Mouse (Mus musculus) mature B cell (primary cell): ENCODE data around the gene Ece2.
"Not testable (repeated sequence)": the region's sequence is repeated elsewhere in the genome, so short reads cannot be mapped to it uniquely, and the experiment has no call there.

Source experiments
- in situ Hi-C: fragments of 300-500 bp; cut with MboI; formaldehyde crosslinking; loops from 2 replicates; pipeline ENCODE4 v1.14.3; 2019

Ece2 gene

GRCm38 (mm10) chr16:20621991-20622685 lies 7.5 kb upstream of the Ece2 start:
- in situ Hi-C loops: no loop called here

GRCm38 (mm10) chr16:20623211-20623610 lies 6.4 kb upstream of the Ece2 start:
- in situ Hi-C loops: no loop called here

GRCm38 (mm10) chr16:20628871-20629391 lies 697 bp upstream of the Ece2 start:
- in situ Hi-C loops: no loop called here

GRCm38 (mm10) chr16:20637410-20637809 lies 7.8 kb downstream of the Ece2 start:
- in situ Hi-C loops: no loop called here

DNA sequence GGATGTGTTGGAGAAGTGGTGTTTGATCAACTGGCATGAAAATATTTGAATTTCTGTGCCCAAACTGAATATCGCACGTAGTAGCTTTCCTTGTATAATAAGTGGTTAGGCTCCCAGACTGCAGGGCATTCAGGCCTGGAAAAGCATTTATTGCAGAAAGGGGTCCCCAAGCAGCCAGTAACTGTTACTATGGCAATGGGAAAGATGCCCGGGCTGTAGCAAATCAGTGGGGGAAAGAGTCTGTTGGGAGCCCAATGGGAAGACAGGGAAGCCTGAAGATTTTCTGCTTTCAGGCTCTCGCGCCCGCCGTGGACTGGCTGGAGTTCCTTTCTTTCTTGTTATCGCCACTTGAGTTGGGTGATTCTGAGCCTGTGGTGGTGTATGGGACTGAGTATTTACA lies 8.7 kb downstream of the Ece2 start:
- in situ Hi-C loops: no loop called here

- in situ Hi-C loops: loop anchor here (10.0 kb wide), 1 partner anchor 147 kb away; the partner anchor contains the start of gene Eif2b5
These were observed 12.5 kb downstream of the Ece2 start for GRCm38 (mm10) chr16:20642161-20642560.

DNA sequence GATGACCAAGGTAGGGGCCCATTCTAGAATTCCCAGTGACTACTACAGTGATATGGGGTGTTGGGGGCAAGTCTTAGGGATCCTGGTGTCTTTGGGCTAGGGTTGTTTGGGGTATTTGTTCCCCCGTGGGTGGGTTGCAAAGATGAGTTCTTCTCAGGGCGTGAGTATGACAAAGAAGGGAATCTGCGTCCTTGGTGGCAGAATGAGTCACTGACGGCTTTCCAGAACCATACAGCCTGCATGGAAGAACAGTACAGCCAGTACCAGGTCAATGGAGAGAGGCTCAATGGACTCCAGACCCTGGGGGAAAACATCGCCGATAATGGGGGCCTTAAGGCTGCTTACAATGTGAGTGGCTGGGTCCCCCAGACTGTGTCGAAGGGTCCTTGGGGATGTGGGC lies 14.3 kb downstream of the Ece2 start:
- in situ Hi-C loops: loop anchor here (10.0 kb wide), 1 partner anchor 149 kb away; the partner anchor contains the start of gene Eif2b5

GRCm38 (mm10) chr16:20651076-20651946 lies 21.7 kb downstream of the Ece2 start, which contains the start of gene Psmd2:
Gene Psmd2 (plus strand): TSS chr16:20651652.
- in situ Hi-C loops: no loop called here

DNA sequence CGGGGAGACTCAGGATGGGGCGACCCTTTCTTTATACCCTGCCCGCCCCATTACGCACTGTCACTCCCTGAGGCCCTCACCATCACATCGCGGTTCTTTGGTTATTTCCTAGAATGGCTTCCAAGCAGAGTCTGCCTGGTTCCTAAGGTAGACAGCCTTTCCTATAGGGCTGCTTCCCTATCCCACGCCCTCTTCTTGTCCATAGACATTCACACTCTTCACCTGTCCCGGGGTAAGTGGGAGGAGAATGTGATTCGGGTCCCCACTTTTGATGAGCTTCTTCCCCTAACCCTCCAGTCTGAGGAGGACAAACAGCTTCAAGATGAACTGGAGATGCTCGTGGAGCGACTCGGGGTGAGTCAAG lies 22.3 kb downstream of the Ece2 start:
- in situ Hi-C loops: no loop called here

- in situ Hi-C loops: no loop called here
These were observed 23.7 kb downstream of the Ece2 start for GRCm38 (mm10) chr16:20653315-20653714.

DNA sequence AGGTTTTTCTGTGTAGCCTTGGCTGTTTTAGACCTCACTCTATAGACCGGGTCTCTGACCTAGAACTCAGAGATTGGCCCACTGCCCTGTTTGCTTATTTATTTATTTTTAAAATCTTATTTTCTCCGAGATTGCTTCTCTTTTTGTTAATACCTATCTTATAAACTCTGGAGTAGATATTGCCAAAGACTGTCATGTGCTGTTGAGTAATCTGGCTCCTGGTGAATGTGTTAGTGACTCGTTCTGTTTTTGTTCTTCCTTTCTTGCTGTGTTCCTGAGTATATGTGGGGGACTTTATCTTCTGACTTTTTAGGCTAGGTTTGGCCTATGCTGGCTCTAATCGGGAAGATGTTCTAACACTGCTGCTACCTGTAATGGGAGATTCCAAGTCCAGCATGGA lies 28.0 kb downstream of the Ece2 start:
- in situ Hi-C loops: no loop called here

DNA sequence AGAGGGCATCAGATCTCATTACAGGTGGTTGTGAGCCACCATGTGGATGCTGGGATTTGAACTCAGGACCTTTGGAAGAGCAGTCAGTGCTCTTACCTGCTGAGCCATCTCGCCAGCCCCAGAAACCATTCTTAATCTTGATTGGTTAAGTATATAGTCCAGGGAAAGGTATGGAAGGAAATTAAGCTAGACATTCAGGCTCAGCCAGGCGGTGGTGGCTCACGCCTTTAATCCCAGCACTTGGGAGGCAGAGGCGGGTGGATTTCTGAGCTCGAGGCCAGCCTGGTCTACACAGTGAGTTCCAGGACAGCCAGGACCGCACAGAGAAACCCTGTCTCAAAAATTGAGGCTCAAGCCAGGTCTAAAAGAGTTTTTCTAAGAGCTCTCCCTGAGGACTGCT lies 38.4 kb downstream of the Ece2 start, which contains the start of gene Eif4g1:
Eif4g1 (plus strand) TSS at position 301 of the 400 bp plus-strand sequence.
- in situ Hi-C loops: not testable (repeated sequence)

DNA sequence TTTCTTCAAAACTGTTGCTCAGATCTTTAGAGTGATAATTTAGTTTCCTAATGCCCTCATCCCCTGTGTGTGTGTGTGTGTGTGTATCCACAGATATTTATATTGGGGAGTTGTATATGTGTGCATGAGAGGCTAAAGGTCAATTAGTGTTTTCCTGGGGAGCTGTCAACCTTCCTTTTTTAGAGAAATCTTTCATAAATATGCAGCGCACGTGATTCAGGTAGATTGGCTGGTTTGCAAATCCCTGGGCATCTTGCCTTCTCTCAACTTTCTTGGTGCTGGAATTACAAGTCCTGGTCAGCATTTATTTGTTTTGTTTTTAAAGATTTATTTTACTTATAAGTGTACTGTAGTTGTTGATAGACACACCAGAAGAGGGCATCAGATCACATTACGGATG lies 40.7 kb downstream of the Ece2 start:
- in situ Hi-C loops: no loop called here

DNA sequence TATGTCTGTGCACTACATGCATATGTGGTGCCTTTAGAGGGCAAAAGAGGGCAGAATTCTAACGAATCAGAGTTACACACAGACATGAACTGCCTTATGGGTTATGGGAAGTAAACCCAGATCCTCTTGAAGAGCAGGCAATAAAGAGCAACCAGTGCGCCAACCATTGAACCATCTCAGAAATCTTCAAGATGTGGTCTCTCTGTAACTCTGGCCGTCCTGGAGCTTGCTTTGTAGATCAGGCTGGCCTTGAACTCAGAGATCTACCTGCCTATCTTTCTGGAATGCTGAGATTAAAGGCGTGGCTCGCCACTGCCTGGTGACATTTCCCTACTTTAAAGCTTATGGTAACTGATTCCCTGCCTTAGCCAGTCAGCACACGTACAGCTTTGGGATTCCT lies 42.3 kb downstream of the Ece2 start:
- in situ Hi-C loops: no loop called here

GRCm38 (mm10) chr16:20672500-20672902 lies 42.9 kb downstream of the Ece2 start:
- in situ Hi-C loops: no loop called here

- in situ Hi-C loops: no loop called here
These were observed 43.5 kb downstream of the Ece2 start for GRCm38 (mm10) chr16:20672965-20673705.

DNA sequence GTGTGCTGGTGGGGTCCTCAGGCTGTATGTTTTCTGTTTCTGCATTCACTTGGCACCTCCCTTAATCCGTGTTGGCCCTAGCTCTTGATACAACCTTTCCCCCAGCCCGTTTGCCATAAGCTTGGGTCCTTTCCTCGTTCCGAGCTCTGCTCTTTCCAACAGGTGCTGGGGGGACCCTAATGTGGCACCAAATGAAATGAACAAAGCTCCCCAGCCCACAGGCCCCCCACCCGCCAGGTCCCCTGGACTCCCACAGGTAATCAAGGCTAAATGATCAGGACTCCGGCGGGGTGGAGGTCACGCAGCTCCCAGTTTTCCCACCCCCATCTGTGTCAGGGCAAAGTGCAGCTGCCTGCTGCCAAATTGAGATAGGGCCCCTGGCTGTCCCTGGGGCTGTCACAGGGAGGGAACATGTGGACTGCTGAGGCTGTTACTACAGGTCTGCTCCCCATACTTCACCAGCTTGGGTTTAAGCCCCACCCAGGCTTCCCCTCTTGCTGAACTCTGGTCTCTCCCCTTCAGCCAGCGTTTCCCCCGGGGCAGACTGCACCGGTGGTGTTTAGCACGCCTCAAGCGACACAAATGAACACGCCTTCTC lies 44.2 kb downstream of the Ece2 start:
- in situ Hi-C loops: no loop called here

GRCm38 (mm10) chr16:20675213-20675612 lies 45.6 kb downstream of the Ece2 start:
- in situ Hi-C loops: no loop called here

- in situ Hi-C loops: no loop called here
These were observed 47.1 kb downstream of the Ece2 start for GRCm38 (mm10) chr16:20676702-20677101.

GRCm38 (mm10) chr16:20677380-20677779 lies 47.8 kb downstream of the Ece2 start:
- in situ Hi-C loops: no loop called here

DNA sequence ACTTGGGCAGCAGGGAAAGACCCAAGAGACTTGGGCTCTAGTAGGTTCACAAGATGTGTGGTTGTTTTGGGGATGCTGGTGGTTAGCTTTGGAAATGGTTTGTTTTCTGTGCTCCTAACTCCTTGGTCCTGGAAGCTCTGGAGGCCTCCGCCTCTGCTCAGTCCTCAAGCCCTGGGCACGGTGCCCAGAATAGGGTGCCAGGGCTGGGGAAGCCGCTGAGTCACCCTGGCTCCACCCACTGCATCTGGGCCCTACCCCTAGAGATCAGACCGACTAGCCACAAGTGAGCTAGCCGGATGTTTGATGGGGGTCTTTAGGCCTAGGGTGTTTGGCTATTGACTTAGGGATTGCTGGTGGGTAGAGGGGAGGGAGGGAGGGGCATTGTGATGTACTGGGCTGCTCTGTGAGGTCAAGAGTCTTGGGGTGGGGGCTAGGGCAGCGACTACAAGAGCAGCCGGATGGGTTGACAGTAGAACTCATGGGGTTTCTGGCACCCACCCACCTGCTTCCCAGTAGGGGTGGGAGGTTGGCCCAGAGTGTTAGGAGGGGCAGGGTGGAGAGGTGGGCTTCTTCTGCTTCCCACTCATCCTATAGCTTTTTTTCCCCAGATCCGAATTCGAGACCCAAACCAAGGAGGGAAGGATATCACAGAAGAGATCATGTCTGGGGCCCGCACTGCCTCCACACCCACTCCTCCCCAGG lies 48.5 kb downstream of the Ece2 start:
- in situ Hi-C loops: no loop called here
